Mouse (Mus musculus) megakaryocyte-erythroid progenitor cell, adult 5-6 weeks (primary cell): ENCODE data around the gene CT030661.1. TPM values are rescaled to one million over a fixed set of nuclear protein-coding genes. Genes with fewer than 3 reads are reported as not detected.
"Not testable (repeated sequence)": the region's sequence is repeated elsewhere in the genome, so short reads cannot be mapped to it uniquely, and the experiment has no call there.

Experiments used
- ATAC-seq: replicated peaks from 2 replicates; pipeline ENCODE4 v1.8.0; 2016; ENCODE audit warnings: mild to moderate bottlenecking, inconsistent platforms; ENCODE audit not compliant: severe bottlenecking, poor library complexity, low FRiP score, low TSS enrichment
- total RNA-seq, 2 experiments: library from RNA; stranded (forward) in 1 of 2; stranded (reverse) in 1 of 2; fragments of 200-1000, 215-1000 nt in 1 of 2; fragments of >200 nt in 1 of 2; fragmentation: Nextera tagmentation in 1 of 2; gene quantifications; 2 replicates each; pipeline ENCODE4 v1.2.3; 2014 to 2017

CT030661.1 gene
- total RNA-seq (2014; fragmentation: Nextera tagmentation) (18.4 and 21.5 TPM in 2 replicates), total RNA-seq (2017) (14.6 and 35.7 TPM in 2 replicates)

DNA sequence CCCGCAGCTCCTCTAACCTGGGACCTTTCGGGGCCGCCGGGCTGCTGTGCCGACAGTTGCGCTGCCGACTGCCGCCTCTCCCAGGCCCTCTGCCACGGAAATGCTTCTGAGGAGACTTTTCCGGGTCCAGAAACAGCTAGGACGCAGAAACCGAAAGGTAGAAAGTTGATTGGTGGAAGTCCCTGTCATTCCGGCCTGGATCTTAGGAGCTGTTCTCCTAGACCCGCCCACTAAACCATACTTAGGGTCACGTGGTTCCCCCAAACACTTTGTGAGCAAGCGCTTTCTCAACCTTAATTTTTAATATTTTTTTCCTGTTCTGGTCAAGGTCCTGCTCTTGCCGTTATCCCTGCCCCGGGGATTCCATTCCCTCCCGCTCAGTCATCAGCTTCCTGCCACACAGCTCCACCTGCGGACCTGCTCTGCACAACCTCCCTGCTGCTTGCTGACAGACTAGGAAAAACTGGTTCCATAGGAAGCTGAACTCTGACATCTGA, at the start of gene CT030661.1:
CT030661.1 (minus strand) TSS at position 108 of the 497 bp plus-strand sequence.
- ATAC-seq = peak; percentile 100

DNA sequence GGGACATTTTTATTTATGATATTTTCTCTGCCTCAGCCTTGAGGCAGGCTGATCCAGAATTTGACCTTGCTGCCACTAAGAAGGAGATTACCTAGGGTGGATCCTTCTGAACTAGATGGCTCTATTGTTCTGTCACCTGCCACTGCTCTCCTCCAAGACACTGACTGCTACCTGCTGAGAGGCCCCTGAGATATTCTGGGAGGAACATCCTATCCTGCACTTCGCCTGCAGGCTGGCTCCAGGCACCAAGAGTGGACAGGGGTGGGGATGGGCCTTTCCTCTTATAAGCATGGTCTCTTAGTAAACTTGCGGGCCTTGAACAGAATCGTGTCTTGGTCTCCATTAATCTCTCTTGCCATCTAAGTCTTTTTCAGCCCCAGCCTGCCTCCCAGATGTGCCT, 49.3 kb upstream of the CT030661.1 start:
- no peak for ATAC-seq

DNA sequence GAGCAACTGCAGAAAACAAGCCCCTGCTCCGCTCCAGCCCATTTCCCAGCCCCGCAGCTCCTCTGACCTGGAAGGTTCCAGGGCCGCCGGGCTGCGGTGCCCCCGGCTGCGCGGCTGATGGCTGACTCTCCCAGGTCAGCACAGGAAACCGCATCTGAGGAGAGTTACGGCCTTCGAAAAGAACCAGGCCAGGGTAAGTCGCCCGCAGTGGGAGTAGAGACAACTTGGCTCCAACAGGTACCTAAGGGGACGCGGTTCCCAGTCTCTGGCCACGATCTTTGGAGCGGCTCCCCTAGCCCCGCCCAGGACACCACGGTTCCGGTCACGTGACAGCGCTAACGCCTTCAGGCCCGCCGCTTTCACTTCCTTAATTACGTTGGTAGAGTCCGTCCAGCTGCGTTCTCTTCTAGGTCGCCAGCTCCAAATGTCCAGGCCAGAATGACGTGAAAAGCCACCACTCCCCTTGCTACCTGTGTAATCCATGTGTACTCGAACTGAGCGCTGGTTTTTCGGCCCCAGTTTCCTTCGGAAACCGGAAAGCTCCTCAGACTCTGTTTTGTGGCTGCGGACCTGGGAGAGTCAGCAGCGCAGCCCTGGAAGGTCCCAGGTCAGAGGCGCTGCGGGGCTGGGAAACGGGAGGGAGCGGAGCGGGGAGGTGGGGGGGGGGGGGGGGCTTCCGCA, 46.6 kb upstream of the CT030661.1 start, which contains the start of the genes Zfp944 and Zfp758:
Zfp944 (minus strand) TSS at position 300 of the 681 bp plus-strand sequence.
Zfp758 (plus strand) TSS at position 353 of the 681 bp plus-strand sequence.
- peak; percentile 99 for ATAC-seq

DNA sequence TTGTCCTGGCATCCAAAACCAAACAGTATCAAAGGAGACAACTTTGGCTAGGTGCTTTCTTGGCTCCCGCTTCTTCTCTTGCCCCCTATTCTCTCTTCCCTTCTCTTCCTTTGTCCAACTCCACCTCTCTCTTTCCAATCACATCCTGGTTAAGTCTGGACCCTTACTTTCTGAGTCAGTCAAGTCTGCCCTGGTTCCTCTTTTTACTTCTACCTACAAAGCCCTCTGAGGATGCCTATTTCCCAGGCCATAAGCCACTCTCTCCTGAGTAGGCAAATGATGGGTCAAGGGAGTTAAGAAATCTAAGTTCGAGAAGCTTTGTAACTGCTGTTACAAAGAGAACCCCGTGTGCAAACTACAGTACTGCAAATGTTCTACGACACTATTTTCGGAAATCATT, 45.9 kb upstream of the CT030661.1 start:
- peak; percentile 32 for ATAC-seq

DNA sequence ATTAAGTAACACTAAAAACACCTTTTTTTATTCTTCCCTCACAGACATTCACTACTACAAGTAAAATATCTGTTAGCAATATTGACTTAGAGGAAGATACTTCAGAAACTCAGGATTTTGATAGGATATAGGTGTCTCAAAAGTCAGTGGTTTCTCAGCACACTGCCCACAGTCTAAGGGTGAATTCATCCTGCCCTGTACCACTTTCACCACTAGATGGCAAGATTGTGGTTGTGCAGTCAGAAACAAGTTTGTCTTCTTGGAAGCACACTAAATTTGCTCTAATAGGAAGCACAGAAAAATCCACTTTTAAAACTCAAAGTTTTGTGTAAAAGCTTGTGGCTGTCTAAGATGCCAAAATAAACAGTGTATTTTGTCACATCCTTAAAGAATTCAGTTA, 38.2 kb upstream of the CT030661.1 start:
- peak; percentile 94 for ATAC-seq

DNA sequence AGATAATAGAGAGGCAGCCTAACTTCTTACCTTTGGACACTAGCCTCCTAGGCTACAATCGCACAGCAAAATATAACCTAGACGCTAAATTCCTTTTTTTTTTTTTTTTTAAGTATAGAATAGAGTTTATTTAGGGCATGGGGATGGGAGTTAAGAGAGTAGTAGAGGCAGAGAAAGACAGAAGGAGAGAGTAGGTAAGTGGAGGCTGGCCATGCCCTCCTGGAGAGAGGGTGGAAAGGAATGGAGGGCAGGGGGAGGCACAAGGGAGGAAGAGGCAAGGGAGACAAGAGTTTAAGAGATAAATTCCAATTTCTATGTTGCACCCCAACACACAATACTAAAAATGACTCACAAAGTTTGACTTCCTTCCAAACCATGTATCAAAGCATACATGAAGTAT, 610 bp upstream of the CT030661.1 start:
- not testable (repeated sequence) for ATAC-seq

DNA sequence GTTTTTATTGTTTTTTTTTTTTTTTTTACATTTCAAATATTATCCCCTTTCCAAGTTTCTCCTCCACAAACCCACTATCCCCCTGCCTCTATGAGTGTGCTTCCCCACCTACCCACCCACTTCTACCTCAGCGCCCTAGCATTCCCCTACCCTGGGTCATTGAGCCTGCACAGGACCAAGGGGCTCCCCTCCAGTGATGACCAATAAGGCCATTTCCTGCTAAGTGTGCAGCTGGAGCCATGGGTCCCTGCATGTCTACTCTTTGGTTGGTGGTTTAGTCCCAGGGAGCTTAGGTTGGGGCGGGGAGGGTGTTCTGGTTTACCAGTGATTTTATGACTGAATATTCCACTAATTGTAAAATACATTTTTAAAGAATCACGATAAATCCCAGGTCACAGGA, 418 bp downstream of the CT030661.1 start:
- peak; percentile 16; the same call in 1 of the 2 replicates for ATAC-seq

Other genes starting within 250 kb of the CT030661.1 start
- gene Zfp947, start 148.6 kb downstream of the CT030661.1 start, total RNA-seq (2014; fragmentation: Nextera tagmentation) = 1.4 and 2.1 TPM in 2 replicates
- gene Zfp947, start 148.6 kb downstream of the CT030661.1 start, total RNA-seq (2017) = 2.5 and 3.1 TPM in 2 replicates
- 4.7 and 9.6 TPM in 2 replicates for gene Zfp994, start 89.2 kb downstream of the CT030661.1 start, total RNA-seq (2014; fragmentation: Nextera tagmentation)
- gene Zfp994, start 89.2 kb downstream of the CT030661.1 start, total RNA-seq (2017) = 3.8 and 7.0 TPM in 2 replicates
- 16.6 and 26.8 TPM in 2 replicates for gene Zfp944, start 46.6 kb upstream of the CT030661.1 start, total RNA-seq (2014; fragmentation: Nextera tagmentation)
- gene Zfp944, start 46.6 kb upstream of the CT030661.1 start, total RNA-seq (2017) = 6.8 and 11.1 TPM in 2 replicates
- gene Zfp758, start 46.6 kb upstream of the CT030661.1 start, total RNA-seq (2014; fragmentation: Nextera tagmentation) = 10.8 and 15.4 TPM in 2 replicates
- gene Zfp758, start 46.6 kb upstream of the CT030661.1 start, total RNA-seq (2017) = 14.8 and 30.3 TPM in 2 replicates
- gene Zfp946, start 109.4 kb upstream of the CT030661.1 start, total RNA-seq (2014; fragmentation: Nextera tagmentation) = 5.2 and 6.5 TPM in 2 replicates
- 2.8 and 3.2 TPM in 2 replicates for gene Zfp946, start 109.4 kb upstream of the CT030661.1 start, total RNA-seq (2017)